Mouse (Mus musculus): Measurements from ENCODE around the gene Tmod3. TPM values are rescaled to one million over a fixed set of nuclear protein-coding genes. Genes with fewer than 3 reads are reported as not detected.
A peak's percentile ranks its signal among the peaks of the same experiment; 100 is the strongest.

The Tmod3 gene
- polyA plus RNA-seq, 1 experiment from 2014 or later: 111 TPM

GRCm38 (mm10) chr9:75597596-75597995 is 38.1 kb upstream of the Tmod3 start:
- Histone ChIP-seq H3K27me3 (ENCODE audit: control insufficient read depth, insufficient read depth, low read length) (no peaks in the 10 kb centered on the region), H3K9ac (ENCODE audit: low read length) (no peak overlapping the region), H3K4me1 (replicated peaks; ENCODE audit: control insufficient read depth, insufficient read depth) (0 out of 2 replicates have a peak, but pooled peaks cover 2% of the 10 kb centered on the region), H3K4me3 (ENCODE audit: low read depth, low read length) (no peak overlapping the region), H3K27ac (replicated peaks) (no peak overlapping the region), H3K4me2 (replicated peaks; ENCODE audit: low read depth) (no peak overlapping the region), H3K9me3 (ENCODE audit: control insufficient read depth, low read length) (no peaks in the 10 kb centered on the region), H3K36me3 (ENCODE audit: control insufficient read depth, insufficient read depth, low read length) (no peaks in the 10 kb centered on the region)
- ATAC-seq (ENCODE audit: low FRiP score, low TSS enrichment): no peak
- WGBS: 85% methylated on average over 4 of the region's 4 CpGs
- TF ChIP-seq CTCF (IDR thresholded peaks at IDR 0.05; ENCODE audit: low read depth): no peak
- no peak for TF ChIP-seq EP300 (optimal IDR thresholded peaks at IDR 0.05)
- no peak for DNase-seq (ENCODE audit: low spot score)

- ATAC-seq (ENCODE audit: low FRiP score, low TSS enrichment) (no peak), DNase-seq (ENCODE audit: low spot score) (no peak)
- Histone ChIP-seq H3K4me1 (replicated peaks; ENCODE audit: control insufficient read depth, insufficient read depth) (0 out of 2 replicates have a peak, but pooled peaks cover 2% of the 10 kb centered on the region), H3K4me2 (replicated peaks; ENCODE audit: low read depth) (no peak overlapping the region), H3K4me3 (ENCODE audit: low read depth, low read length) (no peak overlapping the region), H3K27ac (replicated peaks) (no peak overlapping the region), H3K9me3 (ENCODE audit: control insufficient read depth, low read length) (no peaks in the 10 kb centered on the region), H3K27me3 (ENCODE audit: control insufficient read depth, insufficient read depth, low read length) (no peaks in the 10 kb centered on the region), H3K36me3 (ENCODE audit: control insufficient read depth, insufficient read depth, low read length) (no peaks in the 10 kb centered on the region), H3K9ac (ENCODE audit: low read length) (no peak overlapping the region)
- WGBS: 82% methylated on average over 13 of the region's 13 CpGs
- TF ChIP-seq CTCF (IDR thresholded peaks at IDR 0.05; ENCODE audit: low read depth) (no peak), EP300 (optimal IDR thresholded peaks at IDR 0.05) (no peak)
Observed at GRCm38 (mm10) chr9:75597036-75597435, 37.6 kb upstream of the Tmod3 start.

GRCm38 (mm10) chr9:75593481-75593880 is 34.0 kb upstream of the Tmod3 start:
- no peak overlapping the region for H3K27ac ChIP-seq (replicated peaks)
- H3K9me3 ChIP-seq (ENCODE audit: control insufficient read depth, low read length): no peaks in the 10 kb centered on the region
- no peak for DNase-seq (ENCODE audit: low spot score)
- H3K36me3 ChIP-seq (ENCODE audit: control insufficient read depth, insufficient read depth, low read length): no peaks in the 10 kb centered on the region
- no peaks in the 10 kb centered on the region for H3K4me1 ChIP-seq (replicated peaks; ENCODE audit: control insufficient read depth, insufficient read depth)
- no peak for TF ChIP-seq CTCF (IDR thresholded peaks at IDR 0.05; ENCODE audit: low read depth)
- no peak for TF ChIP-seq EP300 (optimal IDR thresholded peaks at IDR 0.05)
- no peaks in the 10 kb centered on the region for H3K27me3 ChIP-seq (ENCODE audit: control insufficient read depth, insufficient read depth, low read length)
- no peak for ATAC-seq (ENCODE audit: low FRiP score, low TSS enrichment)
- no peak overlapping the region for H3K9ac ChIP-seq (ENCODE audit: low read length)
- 83% methylated on average over 5 of the region's 5 CpGs for WGBS
- H3K4me3 ChIP-seq (ENCODE audit: low read depth, low read length): no peak overlapping the region
- H3K4me2 ChIP-seq (replicated peaks; ENCODE audit: low read depth): no peak overlapping the region

GRCm38 (mm10) chr9:75589850-75590790 is 30.7 kb upstream of the Tmod3 start:
- 78% methylated on average over 15 of the region's 15 CpGs for WGBS
- Histone ChIP-seq H3K4me3 (ENCODE audit: low read depth, low read length) (no peak overlapping the region), H3K4me1 (replicated peaks; ENCODE audit: control insufficient read depth, insufficient read depth) (no peaks in the 10 kb centered on the region), H3K9me3 (ENCODE audit: control insufficient read depth, low read length) (no peaks in the 10 kb centered on the region), H3K36me3 (ENCODE audit: control insufficient read depth, insufficient read depth, low read length) (no peaks in the 10 kb centered on the region), H3K27me3 (ENCODE audit: control insufficient read depth, insufficient read depth, low read length) (no peaks in the 10 kb centered on the region), H3K4me2 (replicated peaks; ENCODE audit: low read depth) (no peak overlapping the region), H3K9ac (ENCODE audit: low read length) (no peak overlapping the region), H3K27ac (replicated peaks) (no peak overlapping the region)
- DNase-seq (ENCODE audit: low spot score) (no peak), ATAC-seq (ENCODE audit: low FRiP score, low TSS enrichment) (no peak)
- TF ChIP-seq EP300 (optimal IDR thresholded peaks at IDR 0.05) (no peak), CTCF (IDR thresholded peaks at IDR 0.05; ENCODE audit: low read depth) (no peak)

- WGBS: 39% methylated on average over 7 of the region's 7 CpGs
- H3K9ac ChIP-seq (ENCODE audit: low read length): no peak overlapping the region
- TF ChIP-seq EP300 (optimal IDR thresholded peaks at IDR 0.05) (no peak), CTCF (IDR thresholded peaks at IDR 0.05; ENCODE audit: low read depth) (peak; percentile 82)
- H3K4me3 ChIP-seq (ENCODE audit: low read depth, low read length): no peak overlapping the region
- H3K4me2 ChIP-seq (replicated peaks; ENCODE audit: low read depth): 0 out of 2 replicates have a peak overlapping the region, but pooled peaks have one; percentile 5
- H3K27ac ChIP-seq (replicated peaks): no peak overlapping the region
- no peaks in the 10 kb centered on the region for H3K36me3 ChIP-seq (ENCODE audit: control insufficient read depth, insufficient read depth, low read length)
- H3K9me3 ChIP-seq (ENCODE audit: control insufficient read depth, low read length): no peaks in the 10 kb centered on the region
- H3K27me3 ChIP-seq (ENCODE audit: control insufficient read depth, insufficient read depth, low read length): no peaks in the 10 kb centered on the region
- no peak for DNase-seq (ENCODE audit: low spot score)
- no peak for ATAC-seq (ENCODE audit: low FRiP score, low TSS enrichment)
- no peaks in the 10 kb centered on the region for H3K4me1 ChIP-seq (replicated peaks; ENCODE audit: control insufficient read depth, insufficient read depth)
Observed at GRCm38 (mm10) chr9:75581694-75582350, 22.4 kb upstream of the Tmod3 start.

All from stomach, postnatal 0 days (tissue).